Mouse (Mus musculus): Measurements from ENCODE around the gene 5830473C10Rik. TPM values are rescaled to one million over a fixed set of nuclear protein-coding genes. Genes with fewer than 3 reads are reported as not detected.

The 5830473C10Rik gene
- polyA plus RNA-seq, 1 experiment: 0.12 TPM

GRCm38 (mm10) chr5:90617859-90618258 lies 57.0 kb downstream of the 5830473C10Rik start:
- Histone ChIP-seq H3K27ac (ENCODE audit: control insufficient read depth, insufficient read depth, low read depth, low read length) (no peak overlapping the region), H3K4me1 (ENCODE audit: control insufficient read depth, insufficient read depth, low read length) (no peaks in the 10 kb centered on the region), H3K4me3 (ENCODE audit: control insufficient read depth, low read depth, low read length) (no peak overlapping the region), H3K27me3 (ENCODE audit: control insufficient read depth, insufficient read depth, low read length) (no peaks in the 10 kb centered on the region), H3K36me3 (ENCODE audit: control insufficient read depth, insufficient read depth, low read length) (no peaks in the 10 kb centered on the region)
- TF ChIP-seq CTCF (IDR thresholded peaks at IDR 0.05; ENCODE audit: control insufficient read depth, insufficient read depth, insufficient replicate concordance, low read depth, low read length) (no peak), POLR2A (IDR thresholded peaks at IDR 0.05; ENCODE audit: control insufficient read depth, low read depth, low read length) (no peak)

- H3K4me1 ChIP-seq (ENCODE audit: control insufficient read depth, insufficient read depth, low read length): 0 out of 2 replicates have a peak, but pooled peaks cover 2% of the 10 kb centered on the region
- H3K36me3 ChIP-seq (ENCODE audit: control insufficient read depth, insufficient read depth, low read length): no peaks in the 10 kb centered on the region
- H3K4me3 ChIP-seq (ENCODE audit: control insufficient read depth, low read depth, low read length): no peak overlapping the region
- no peak overlapping the region for H3K27ac ChIP-seq (ENCODE audit: control insufficient read depth, insufficient read depth, low read depth, low read length)
- TF ChIP-seq CTCF (IDR thresholded peaks at IDR 0.05; ENCODE audit: control insufficient read depth, insufficient read depth, insufficient replicate concordance, low read depth, low read length) (no peak), POLR2A (IDR thresholded peaks at IDR 0.05; ENCODE audit: control insufficient read depth, low read depth, low read length) (no peak)
- no peaks in the 10 kb centered on the region for H3K27me3 ChIP-seq (ENCODE audit: control insufficient read depth, insufficient read depth, low read length)
These were observed 60.4 kb downstream of the 5830473C10Rik start for GRCm38 (mm10) chr5:90621316-90621715.

- H3K27me3 ChIP-seq (ENCODE audit: control insufficient read depth, insufficient read depth, low read length): no peaks in the 10 kb centered on the region
- TF ChIP-seq CTCF (IDR thresholded peaks at IDR 0.05; ENCODE audit: control insufficient read depth, insufficient read depth, insufficient replicate concordance, low read depth, low read length): no peak
- no peak for TF ChIP-seq POLR2A (IDR thresholded peaks at IDR 0.05; ENCODE audit: control insufficient read depth, low read depth, low read length)
These were observed 60.8 kb downstream of the 5830473C10Rik start for GRCm38 (mm10) chr5:90621726-90622125.

GRCm38 (mm10) chr5:90623209-90623608 lies 62.3 kb downstream of the 5830473C10Rik start:
- H3K4me1 ChIP-seq (ENCODE audit: control insufficient read depth, insufficient read depth, low read length): 0 out of 2 replicates have a peak, but pooled peaks cover 2% of the 10 kb centered on the region
- no peak overlapping the region for H3K4me3 ChIP-seq (ENCODE audit: control insufficient read depth, low read depth, low read length)
- no peak overlapping the region for H3K27ac ChIP-seq (ENCODE audit: control insufficient read depth, insufficient read depth, low read depth, low read length)
- no peaks in the 10 kb centered on the region for H3K36me3 ChIP-seq (ENCODE audit: control insufficient read depth, insufficient read depth, low read length)
- TF ChIP-seq CTCF (IDR thresholded peaks at IDR 0.05; ENCODE audit: control insufficient read depth, insufficient read depth, insufficient replicate concordance, low read depth, low read length) (no peak), POLR2A (IDR thresholded peaks at IDR 0.05; ENCODE audit: control insufficient read depth, low read depth, low read length) (no peak)
- H3K27me3 ChIP-seq (ENCODE audit: control insufficient read depth, insufficient read depth, low read length): no peaks in the 10 kb centered on the region

More at GRCm38 (mm10) chr5:90621726-90622125, 60.8 kb downstream of the 5830473C10Rik start:
- H3K27ac ChIP-seq (ENCODE audit: control insufficient read depth, insufficient read depth, low read depth, low read length): no peak overlapping the region
- no peaks in the 10 kb centered on the region for H3K36me3 ChIP-seq (ENCODE audit: control insufficient read depth, insufficient read depth, low read length)
- H3K4me3 ChIP-seq (ENCODE audit: control insufficient read depth, low read depth, low read length): no peak overlapping the region
- 0 out of 2 replicates have a peak, but pooled peaks cover 2% of the 10 kb centered on the region for H3K4me1 ChIP-seq (ENCODE audit: control insufficient read depth, insufficient read depth, low read length)

- Histone ChIP-seq H3K4me3 (ENCODE audit: control insufficient read depth, low read depth, low read length) (peak overlapping the region; percentile 58), H3K27ac (ENCODE audit: control insufficient read depth, insufficient read depth, low read depth, low read length) (no peak overlapping the region), H3K36me3 (ENCODE audit: control insufficient read depth, insufficient read depth, low read length) (no peaks in the 10 kb centered on the region), H3K27me3 (ENCODE audit: control insufficient read depth, insufficient read depth, low read length) (no peaks in the 10 kb centered on the region), H3K4me1 (ENCODE audit: control insufficient read depth, insufficient read depth, low read length) (0 out of 2 replicates have a peak, but pooled peaks cover 2% of the 10 kb centered on the region)
- TF ChIP-seq POLR2A (IDR thresholded peaks at IDR 0.05; ENCODE audit: control insufficient read depth, low read depth, low read length) (no peak), CTCF (IDR thresholded peaks at IDR 0.05; ENCODE audit: control insufficient read depth, insufficient read depth, insufficient replicate concordance, low read depth, low read length) (no peak)
These were observed 64.0 kb downstream of the 5830473C10Rik start for GRCm38 (mm10) chr5:90624708-90625425.

GRCm38 (mm10) chr5:90627423-90627822 lies 66.5 kb downstream of the 5830473C10Rik start:
- H3K4me3 ChIP-seq (ENCODE audit: control insufficient read depth, low read depth, low read length): no peak overlapping the region
- H3K36me3 ChIP-seq (ENCODE audit: control insufficient read depth, insufficient read depth, low read length): no peaks in the 10 kb centered on the region
- H3K4me1 ChIP-seq (ENCODE audit: control insufficient read depth, insufficient read depth, low read length): 0 out of 2 replicates have a peak, but pooled peaks cover 2% of the 10 kb centered on the region
- no peaks in the 10 kb centered on the region for H3K27me3 ChIP-seq (ENCODE audit: control insufficient read depth, insufficient read depth, low read length)
- TF ChIP-seq CTCF (IDR thresholded peaks at IDR 0.05; ENCODE audit: control insufficient read depth, insufficient read depth, insufficient replicate concordance, low read depth, low read length) (no peak), POLR2A (IDR thresholded peaks at IDR 0.05; ENCODE audit: control insufficient read depth, low read depth, low read length) (no peak)
- no peak overlapping the region for H3K27ac ChIP-seq (ENCODE audit: control insufficient read depth, insufficient read depth, low read depth, low read length)

GRCm38 (mm10) chr5:90628011-90628410 lies 67.1 kb downstream of the 5830473C10Rik start:
- Histone ChIP-seq H3K36me3 (ENCODE audit: control insufficient read depth, insufficient read depth, low read length) (no peaks in the 10 kb centered on the region), H3K4me3 (ENCODE audit: control insufficient read depth, low read depth, low read length) (no peak overlapping the region), H3K27ac (ENCODE audit: control insufficient read depth, insufficient read depth, low read depth, low read length) (no peak overlapping the region), H3K27me3 (ENCODE audit: control insufficient read depth, insufficient read depth, low read length) (no peaks in the 10 kb centered on the region), H3K4me1 (ENCODE audit: control insufficient read depth, insufficient read depth, low read length) (0 out of 2 replicates have a peak, but pooled peaks cover 2% of the 10 kb centered on the region)
- no peak for TF ChIP-seq CTCF (IDR thresholded peaks at IDR 0.05; ENCODE audit: control insufficient read depth, insufficient read depth, insufficient replicate concordance, low read depth, low read length)
- TF ChIP-seq POLR2A (IDR thresholded peaks at IDR 0.05; ENCODE audit: control insufficient read depth, low read depth, low read length): no peak
